Mouse (Mus musculus) kidney, postnatal 36 days (tissue): Measurements from ENCODE around the gene Ahr.

Experiments used
- DNase-seq, 2 experiments: peaks; one replicate each; pipeline ENCODE4 v3.0.0; 2021 to 2022; ENCODE audit warnings: mixed read lengths in 2 of 2

Gene Ahr

GRCm38 (mm10) chr12:35534754-35535236 lies at the start of gene Ahr:
Gene Ahr (minus strand): TSS chr12:35535038.
- peak; percentile 90 to 95 for DNase-seq

DNA sequence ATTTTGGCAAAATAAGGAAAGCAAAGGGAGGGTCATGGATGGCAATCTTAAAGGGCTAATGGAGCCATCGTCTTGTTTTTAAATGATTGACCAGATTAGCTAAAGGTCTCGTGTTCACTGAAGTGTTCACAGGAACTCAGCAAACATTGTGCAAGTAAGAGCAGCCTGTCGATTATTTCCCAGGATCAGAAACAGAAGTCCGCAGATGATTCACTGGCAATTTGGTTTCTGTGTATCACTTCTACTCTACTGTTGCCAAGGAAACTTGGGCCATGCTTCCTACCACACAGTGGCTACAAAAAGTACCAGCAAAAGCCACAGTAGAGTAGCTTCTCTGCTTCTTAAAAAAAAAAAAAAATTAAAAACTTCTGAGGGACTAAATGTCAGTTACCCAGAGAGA lies 44.0 kb upstream of the Ahr start:
- peak in 1 of 2 experiments; percentile 2 for DNase-seq

- no peak for DNase-seq
These were observed 41.3 kb upstream of the Ahr start for GRCm38 (mm10) chr12:35576107-35576506.

DNA sequence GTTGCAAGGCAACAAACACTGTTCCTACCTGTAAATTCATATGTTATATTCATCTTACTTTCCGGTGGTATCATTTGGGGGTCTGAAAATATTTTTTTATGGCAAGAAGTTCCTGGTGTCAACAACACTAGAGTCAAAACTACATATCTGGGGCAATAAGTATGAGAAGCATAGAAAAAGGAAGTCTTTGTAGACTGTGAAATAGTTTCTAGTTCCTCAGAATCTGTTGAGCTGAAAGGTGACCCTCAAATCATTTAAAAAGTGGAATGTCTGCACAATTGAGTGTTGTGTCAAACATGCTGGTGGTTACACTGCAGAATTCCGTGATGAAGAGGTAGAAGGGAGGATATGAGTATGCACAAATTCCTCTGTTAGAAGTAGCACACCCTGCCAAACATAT lies 38.9 kb upstream of the Ahr start:
- DNase-seq, result no peak

GRCm38 (mm10) chr12:35562826-35563225 lies 28.0 kb upstream of the Ahr start:
- no peak for DNase-seq

DNA sequence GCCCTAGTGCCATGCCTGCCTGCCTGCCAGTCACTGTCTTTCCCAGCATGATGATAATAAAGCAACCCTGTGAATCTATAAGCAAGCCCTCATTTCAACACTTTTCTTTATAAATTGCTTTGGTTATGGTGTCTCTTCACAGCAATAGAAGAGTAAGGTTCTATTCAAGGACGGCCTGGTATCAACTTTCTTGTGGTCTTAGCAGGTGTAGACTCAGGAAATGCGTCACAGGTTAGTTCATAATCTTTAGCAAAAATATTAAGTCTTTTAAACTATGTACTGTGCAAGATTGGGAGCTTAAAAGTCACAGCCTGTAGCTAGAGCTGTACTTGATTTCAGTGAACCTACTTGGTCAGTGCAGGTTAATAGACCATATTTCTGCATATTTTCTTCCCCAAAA lies 24.0 kb upstream of the Ahr start:
- no peak for DNase-seq

DNA sequence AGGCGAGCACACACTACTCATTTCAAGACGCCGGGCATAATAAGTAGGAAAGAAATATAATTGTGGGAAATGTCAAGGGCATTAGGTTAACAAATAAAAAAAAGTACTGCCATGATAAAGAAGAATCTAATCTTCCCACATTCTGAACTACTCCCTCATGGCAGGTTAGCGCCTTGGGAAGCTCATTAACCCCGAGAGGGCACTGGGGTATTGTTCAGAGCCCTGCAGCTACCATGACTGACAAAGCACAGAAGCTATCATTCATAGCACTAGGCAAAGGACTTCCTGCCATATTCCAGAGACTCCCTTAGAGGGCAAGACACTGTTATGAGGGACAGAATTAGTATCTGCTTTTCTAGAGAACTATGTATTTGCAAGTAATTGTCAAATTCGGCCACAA lies 21.1 kb upstream of the Ahr start:
- no peak for DNase-seq

- no peak for DNase-seq
These were observed 19.5 kb upstream of the Ahr start for GRCm38 (mm10) chr12:35554309-35554708.

DNA sequence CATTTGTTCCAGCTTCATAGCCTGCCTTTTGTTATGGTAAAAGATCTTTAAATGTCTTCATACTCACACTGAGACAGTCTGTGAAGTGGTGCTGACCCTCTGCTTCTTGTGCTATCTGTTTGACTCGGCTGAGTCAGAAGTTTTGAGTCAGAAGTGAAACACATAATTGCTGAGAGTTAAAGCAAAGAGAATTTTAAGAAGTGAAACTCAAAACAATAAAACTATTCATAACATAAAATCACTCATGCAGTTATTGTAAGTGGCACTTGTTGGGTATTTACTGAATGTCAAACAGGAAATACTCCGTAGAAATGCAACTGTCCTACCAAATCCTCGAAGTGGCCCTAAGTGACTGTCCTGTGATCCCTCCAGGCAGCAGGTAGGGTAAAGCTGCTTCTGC lies 18.3 kb upstream of the Ahr start:
- no peak for DNase-seq

GRCm38 (mm10) chr12:35550299-35550698 lies 15.5 kb upstream of the Ahr start:
- no peak for DNase-seq

GRCm38 (mm10) chr12:35542836-35543235 lies 8.0 kb upstream of the Ahr start:
- peak in 1 of 2 experiments; percentile 29 for DNase-seq

- no peak for DNase-seq
These were observed 4.0 kb upstream of the Ahr start for GRCm38 (mm10) chr12:35538843-35539242.

DNA sequence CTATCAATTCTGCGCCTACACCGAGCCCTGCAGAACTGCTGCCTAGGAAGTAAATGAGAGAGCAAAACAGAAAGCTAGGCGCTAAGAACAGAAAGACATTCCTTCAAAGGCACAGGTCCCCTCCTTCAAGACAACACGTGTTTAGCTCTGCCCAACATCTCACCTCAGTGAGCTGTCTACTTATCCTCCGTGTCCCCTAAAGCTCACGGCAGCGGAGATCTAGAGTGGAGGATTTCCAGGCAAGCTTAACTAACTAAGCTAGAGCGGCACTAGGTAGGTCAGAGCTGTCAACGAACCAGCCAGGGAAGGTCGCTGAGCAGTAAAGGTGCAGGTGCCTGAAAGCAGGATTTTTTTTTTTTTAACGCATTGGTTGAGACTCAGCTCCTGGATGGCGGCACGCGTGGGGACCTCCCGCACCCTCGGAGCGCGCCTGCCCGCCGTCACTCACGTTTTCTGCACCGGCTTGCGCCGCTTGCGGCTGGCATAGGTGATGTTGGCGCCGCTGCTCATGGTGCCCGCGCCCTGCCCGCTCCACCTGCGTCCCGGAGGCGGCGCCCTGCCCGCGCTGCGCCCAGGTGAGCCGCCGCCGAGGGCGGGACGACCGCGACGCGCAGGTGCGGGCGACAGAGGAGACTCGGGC lies 604 bp downstream of the Ahr start:
- DNase-seq, result peak; percentile 56 to 79

- DNase-seq, result no peak
These were observed 1.1 kb downstream of the Ahr start for GRCm38 (mm10) chr12:35533748-35534113.

DNA sequence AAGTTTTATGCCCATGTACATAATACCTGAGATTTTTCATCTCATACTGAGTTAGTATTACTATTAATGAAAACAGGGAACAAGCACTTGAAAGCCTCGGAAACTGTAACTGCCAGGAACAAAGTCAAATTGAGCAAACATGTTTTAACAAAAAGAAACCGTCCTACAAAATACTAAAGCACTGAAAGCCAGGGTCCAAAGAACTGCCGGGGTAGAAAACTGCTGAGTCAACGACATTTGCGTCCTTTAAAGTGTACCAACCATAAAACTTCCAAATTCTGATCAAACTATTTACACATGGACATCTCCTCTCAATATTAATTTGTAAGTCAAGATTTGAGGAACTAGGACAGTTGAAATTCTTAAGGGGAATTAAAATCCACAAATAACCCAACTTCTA lies 1.7 kb downstream of the Ahr start:
- DNase-seq, result peak in 1 of 2 experiments; percentile 21

DNA sequence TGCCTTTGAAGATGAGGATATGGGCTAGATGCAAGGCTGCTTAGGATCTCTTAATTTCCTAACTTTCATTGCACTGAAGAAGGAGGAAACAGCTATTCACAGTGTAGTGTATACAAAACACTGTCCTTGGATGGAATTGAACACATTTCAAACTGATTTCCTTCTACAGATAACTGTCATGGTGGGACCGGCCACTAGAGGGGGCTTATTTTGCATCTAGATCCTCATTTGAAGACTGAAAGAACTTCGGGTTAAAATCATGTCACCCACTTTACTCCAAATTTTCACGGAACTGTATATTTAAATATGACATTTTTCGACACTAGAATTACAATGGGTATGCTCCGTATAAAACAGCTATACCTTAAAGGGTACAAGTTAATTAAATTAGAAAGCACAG lies 2.7 kb downstream of the Ahr start:
- DNase-seq, result peak; percentile 74 to 90

DNA sequence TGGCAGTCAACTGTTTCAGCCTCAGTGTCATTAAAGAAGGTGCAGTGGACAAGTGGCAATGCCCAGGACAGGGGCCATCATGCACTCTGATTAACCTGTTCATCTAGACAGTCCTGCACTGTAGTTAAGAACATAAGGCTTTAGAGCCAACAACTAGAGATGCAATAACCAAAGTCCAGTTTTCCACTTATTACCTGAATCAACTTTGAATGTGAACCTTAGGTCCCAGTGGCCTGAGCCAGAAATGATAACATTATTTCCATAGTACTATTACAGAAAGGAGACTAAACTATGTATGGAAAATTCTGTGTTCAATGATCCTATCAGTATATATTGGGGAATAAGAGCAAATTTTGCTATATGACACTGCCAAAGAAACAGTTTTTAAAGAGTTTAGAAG lies 4.3 kb downstream of the Ahr start:
- no peak for DNase-seq

DNA sequence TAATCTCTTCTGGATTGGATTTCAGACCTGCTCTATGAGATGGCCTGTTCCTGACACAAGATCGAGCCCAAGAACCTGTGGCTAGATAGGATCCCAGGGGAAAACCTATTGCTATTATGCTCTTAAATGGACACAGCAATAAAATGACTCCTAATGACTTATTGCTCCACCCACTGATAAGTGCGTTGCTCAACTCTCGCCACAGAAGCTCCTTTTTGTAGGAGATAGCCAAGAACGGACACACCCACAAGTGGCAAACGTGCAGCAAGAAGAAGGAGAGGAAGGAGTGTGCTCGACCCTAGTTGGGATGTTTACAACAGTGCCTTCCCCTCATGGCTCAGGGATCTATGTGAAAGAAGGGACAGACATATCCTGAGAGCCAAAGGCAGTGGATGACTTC lies 7.4 kb downstream of the Ahr start:
- DNase-seq, result no peak

GRCm38 (mm10) chr12:35522585-35523103 lies 12.2 kb downstream of the Ahr start:
- DNase-seq, result peak; percentile 14 to 29

DNA sequence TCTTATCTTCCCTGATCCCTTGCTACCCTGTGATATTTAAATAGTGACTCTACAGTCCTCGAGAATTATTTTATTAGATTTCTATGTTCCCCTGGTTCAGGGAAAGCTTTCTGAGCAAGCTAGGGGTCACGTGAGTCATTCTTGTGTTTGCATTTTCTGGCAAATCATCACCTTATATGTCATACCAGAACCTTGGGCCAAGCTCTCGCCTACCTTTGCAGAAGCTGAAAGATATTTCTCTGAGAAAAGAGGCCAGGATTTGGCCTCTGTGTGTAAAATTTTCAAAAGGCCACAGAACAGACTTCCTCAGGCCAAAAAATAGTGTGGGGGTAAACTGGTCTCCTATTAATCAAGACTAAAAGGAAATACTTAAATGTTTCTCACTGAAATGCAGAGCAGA lies 19.2 kb downstream of the Ahr start:
- DNase-seq, result no peak

DNA sequence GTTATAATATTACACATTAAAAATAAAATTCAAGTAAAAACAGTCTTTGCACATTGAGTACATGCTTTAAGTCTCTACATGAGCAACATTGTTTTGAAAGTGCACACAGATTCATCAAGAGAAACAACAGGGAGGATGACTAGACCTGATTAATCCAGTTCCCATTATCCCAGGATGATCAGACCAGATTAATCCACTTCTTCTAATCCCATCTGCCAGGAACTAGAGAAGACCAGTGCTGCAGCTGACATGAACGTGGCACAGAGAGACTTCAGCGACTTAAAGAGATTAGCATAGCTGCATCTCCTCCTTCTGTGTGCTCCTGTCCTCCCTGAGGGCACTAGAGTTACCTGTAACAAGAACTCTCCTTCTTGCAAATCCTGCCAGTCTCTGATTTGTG lies 20.2 kb downstream of the Ahr start:
- DNase-seq, result no peak

GRCm38 (mm10) chr12:35510711-35511110 lies 24.1 kb downstream of the Ahr start:
- DNase-seq, result no peak

GRCm38 (mm10) chr12:35506383-35506782 lies 28.5 kb downstream of the Ahr start:
- no peak for DNase-seq

DNA sequence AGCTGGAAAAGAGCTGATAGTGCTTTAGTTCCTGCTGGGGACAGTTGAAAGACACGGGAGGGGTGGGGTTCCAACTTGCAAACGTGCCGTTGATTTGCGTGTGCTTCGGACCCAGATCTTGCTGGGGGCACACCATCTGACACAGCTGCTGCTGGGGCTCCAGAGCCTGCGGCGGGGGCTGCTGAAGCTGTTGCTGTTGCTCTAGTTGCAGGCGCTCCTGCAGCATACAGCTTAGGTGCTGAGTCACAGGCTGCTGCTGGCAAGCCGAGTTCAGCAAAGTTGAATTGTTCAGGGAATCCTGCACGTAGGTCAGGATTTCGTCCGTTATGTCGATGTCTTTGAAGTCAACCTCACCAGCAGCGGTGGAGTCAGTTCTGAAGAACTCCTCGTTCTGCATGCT lies 30.8 kb downstream of the Ahr start:
- DNase-seq, result peak in 1 of 2 experiments; percentile 7

- peak in 1 of 2 experiments; percentile 40 for DNase-seq
These were observed 31.3 kb downstream of the Ahr start for GRCm38 (mm10) chr12:35503586-35503985.
